Mouse (Mus musculus): ENCODE measurements around the gene Mlip.

GRCm38 (mm10) chr9:77360654-77361053 is 7.9 kb upstream of the Mlip start:
- TF ChIP-seq CTCF (IDR thresholded peaks at IDR 0.05; ENCODE audit: insufficient read depth, low read depth, low read length), result no peak
- no peak for TF ChIP-seq POLR2A (IDR thresholded peaks at IDR 0.05; ENCODE audit: insufficient read depth, low read depth, low read length)

All from olfactory bulb, adult 2 months (tissue).